Mouse (Mus musculus) urinary bladder, adult 18-20 months (tissue): ENCODE results near the gene Vmn1r1.
"Not testable (repeated sequence)": the region's sequence is repeated elsewhere in the genome, so short reads cannot be mapped to it uniquely, and the experiment has no call there.

ENCODE experiments used
- DNase-seq, 2 experiments: peaks; one replicate each; pipeline ENCODE4 v3.0.0; 2022; ENCODE audit warnings: low spot score in 2 of 2, mixed read lengths in 2 of 2

Vmn1r1 gene

DNA sequence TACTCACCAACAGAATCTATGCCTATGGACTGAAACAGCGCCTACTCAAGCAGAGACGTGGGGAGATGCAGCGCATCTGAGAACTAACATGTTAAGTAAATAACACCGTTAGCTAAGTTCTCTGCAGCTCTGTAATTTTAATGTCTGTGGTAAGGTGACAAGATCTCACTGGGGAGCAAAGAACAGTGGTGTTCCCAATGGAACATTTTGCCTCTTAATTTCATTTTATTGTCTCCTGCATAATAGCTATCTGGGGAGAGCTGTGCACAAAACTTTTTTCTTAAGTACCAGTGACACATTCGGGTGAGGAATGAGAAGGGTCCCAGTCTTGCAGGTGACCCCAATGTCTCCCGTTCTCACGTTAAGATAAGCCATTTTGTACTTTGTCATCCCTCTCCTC lies at the start of gene Vmn1r1:
Gene Vmn1r1, minus strand, starts transcription at position 101 of the 400 bp plus-strand sequence.
- DNase-seq = no peak

DNA sequence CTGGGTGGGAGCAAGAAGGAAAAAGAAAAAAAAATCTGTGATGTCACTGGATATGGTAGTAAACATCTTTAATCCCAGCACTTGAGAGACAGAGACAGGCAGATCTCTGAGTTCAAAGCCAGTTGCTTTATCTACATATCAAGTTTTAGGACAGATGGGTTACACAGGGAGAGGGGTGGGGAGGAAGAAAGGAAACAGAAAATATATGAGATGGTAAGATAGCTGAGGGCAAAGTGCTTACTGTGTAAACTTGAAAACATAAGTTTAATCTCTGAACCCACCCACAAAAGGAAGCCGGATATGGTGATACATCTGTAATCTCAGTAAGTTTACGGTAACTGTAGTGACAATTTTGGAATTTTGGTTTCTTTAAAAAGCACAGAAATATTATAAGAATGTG lies 46.0 kb upstream of the Vmn1r1 start:
- no peak for DNase-seq

DNA sequence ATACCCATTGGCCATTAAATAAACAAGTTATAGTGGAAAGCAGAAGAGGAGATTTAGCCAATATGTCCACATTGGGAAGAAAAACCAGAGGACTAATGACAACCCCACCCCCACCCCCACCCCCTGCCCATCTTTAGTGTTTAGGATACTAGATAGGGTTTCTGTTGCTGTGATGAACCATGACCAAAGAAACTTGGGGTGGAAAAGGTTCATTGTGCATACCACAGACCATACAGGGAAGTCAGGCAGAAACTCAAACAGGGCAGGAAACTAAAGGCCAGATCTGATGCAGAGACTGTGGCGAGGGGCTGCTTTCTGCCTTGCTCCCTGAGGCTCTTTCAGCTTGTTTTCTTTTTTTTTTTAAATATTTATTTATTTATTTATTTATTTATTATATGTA lies 28.3 kb upstream of the Vmn1r1 start:
- DNase-seq = no peak

DNA sequence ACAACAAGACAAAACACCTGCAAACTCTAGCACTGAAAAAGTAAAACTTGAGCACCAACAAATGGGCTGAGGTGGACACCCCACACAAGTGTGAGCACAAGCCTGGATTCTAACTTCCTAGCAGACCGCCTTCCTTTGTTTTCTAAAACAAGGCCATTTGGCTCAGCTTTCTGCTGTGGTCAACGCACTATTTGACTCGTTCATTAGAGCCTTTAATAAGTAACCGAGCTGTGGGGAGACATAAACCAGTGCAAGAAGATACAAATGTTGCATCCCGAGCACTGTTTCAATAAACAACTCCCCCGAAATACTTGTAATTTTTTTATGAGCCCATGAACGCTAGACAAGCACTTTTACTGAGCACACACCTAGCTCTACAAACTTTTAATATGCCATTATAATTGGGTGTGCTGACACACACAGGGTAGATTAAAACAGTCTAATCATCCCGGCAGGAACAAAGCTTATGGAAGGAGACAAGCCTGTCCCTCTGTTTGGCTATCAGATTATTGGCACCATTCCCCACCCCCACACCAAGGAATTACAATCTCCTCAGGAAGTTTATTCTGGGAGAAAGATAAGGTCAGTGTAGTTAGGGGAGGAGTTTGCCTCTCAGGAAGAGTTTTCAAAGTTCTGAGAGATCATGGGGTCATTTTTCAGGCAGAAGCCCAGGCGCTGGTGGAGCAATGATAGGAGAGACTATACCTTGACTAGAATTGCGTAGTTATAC lies 27.7 kb upstream of the Vmn1r1 start:
- DNase-seq = no peak

DNA sequence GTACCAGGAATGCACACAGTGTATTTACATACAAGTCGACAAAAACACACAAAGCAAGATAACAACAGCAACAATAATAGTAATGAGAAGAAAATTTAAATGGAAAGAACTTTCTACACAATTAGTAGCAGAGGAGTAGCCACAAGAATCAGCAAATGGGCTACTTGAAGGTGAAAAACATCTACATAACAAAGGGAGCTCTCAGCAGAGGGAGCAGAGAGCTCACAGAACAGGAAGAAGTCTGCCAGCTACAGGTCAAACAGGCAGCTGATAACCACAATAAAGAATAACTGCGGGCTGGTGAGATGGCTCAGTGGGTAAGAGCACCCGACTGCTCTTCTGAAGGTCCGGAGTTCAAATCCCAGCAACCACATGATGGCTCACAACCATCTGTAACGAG lies 26.9 kb upstream of the Vmn1r1 start:
- no peak for DNase-seq

DNA sequence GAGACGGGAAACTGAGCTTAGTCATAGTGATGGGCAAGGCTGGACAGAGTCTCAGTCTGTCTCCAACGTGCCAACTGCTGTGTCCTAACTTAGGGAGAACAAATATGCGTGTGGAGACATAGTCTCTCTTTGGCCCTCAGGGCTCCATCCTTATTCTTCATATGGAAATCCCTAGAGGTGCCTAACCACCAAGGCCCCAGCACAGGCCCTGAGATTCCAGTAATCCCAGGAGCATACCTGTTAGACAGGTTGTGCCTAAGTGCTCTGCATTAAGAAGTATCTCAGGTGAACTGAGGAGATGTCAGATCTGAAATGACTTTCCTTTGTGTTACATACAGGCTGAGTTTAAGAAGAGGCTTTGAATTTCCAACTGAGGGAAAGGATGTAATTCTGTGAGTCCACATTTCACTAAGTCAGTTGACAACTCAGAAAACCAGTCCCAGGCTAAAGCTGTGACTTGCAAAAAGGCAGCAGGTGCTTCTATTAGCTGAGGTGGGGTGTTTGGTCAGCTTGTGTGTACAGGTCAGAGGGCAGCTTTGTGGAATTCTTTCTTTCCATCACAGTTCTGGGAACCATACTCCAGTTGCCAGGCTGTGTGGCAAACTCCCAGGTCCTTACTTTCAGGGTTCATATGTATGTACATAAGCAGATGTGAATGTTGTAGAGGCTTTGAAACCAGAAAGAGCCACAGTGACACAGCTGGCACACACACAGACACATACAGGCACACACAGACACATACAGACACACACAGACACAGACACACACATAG lies 25.6 kb upstream of the Vmn1r1 start:
- no peak for DNase-seq

DNA sequence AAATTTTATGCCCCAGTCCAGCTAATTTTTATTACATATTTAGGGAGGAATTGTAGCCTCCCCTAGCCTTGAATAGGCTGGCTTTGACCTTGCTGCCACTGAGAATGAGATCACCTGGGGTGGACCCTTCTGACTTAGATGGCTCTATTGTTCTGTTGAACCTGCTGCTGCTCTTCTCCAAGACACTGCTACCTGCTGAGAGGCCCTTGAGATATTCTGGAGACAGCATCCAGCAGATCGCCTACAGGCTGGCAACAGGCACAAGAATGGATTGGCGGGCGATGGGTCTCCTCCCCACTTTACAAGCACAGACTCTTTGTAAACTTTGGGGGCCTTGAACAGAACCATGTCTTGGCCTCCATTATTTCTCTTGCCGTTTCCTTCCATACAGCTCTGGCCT lies 18.2 kb upstream of the Vmn1r1 start:
- not testable (repeated sequence) for DNase-seq

DNA sequence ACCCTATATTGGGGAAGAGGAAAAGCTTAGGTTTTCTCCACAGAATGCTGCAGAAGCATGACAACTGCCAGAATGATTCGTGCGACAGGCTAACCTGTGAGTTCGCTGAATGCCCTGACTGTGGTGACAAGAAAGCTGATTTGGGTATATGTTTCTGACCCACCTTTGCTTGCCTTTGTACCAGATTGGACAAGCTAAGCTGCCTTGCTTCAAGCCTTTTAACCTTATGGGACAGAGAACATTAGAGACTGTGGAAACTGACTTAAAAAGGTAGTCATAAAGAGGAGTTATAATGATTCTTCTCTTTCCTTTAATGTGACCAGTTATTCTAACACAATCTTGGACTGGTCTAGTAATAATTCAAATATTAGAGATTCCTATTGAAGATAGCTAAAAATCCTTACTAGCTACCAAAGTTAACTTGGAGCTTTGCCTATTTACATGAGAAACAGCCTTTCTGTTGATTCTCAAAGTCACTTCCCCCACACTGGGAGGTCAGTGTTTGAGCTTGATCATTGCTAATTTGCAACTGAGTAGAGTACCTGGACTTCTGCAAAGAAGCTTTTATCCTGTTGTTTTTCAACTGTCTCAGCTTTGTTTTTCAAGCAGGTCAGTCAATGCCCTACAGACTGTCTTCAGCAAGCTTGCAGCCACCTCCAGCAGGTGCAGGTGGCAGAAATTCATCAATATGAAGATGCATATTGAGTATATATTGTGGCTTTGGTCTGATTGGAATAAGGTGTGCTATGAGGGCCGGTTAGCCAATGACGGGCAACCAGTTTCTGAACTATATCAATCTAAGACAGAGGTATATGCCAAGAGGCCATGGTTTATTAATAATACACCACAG lies 17.4 kb upstream of the Vmn1r1 start:
- DNase-seq = no peak

DNA sequence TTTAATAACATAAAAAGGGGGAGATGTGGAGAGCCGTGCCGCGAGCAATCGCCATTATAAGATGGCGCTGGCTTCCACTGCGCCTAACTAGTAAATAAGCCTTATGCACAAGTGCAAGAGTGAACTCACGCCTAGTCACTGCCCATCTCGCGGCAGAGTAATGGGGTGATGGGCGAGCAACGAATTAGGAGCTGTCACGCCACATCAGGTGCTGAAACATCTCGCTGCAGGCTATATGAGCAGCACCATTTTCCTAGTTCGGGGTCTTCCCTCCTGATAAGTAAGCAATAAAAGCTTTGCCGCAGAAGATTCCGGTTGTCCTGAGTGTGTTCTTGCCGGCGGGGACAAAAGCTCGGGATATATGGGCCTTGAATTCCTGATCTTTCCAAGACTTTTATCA lies 12.7 kb upstream of the Vmn1r1 start:
- not testable (repeated sequence) for DNase-seq

DNA sequence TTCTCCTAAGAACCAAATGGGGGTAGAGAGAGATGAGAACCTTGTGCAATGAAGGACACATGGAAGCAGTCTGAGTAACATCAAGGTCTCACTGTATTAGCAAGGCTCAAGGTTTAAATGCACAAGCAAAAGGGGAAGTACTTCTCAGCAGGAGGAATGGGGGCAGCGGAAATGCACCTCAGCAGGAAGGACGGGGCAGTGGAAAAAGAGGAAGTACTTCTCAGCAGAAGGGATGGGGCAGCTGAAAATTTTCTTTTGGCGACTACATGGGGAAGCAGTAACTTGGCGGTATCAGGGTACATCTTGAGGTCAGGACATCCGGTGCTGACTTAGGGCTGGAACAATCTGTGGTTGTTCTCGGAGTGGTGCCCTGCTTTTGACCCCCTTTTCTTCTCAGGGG lies 5.9 kb upstream of the Vmn1r1 start:
- not testable (repeated sequence) for DNase-seq

DNA sequence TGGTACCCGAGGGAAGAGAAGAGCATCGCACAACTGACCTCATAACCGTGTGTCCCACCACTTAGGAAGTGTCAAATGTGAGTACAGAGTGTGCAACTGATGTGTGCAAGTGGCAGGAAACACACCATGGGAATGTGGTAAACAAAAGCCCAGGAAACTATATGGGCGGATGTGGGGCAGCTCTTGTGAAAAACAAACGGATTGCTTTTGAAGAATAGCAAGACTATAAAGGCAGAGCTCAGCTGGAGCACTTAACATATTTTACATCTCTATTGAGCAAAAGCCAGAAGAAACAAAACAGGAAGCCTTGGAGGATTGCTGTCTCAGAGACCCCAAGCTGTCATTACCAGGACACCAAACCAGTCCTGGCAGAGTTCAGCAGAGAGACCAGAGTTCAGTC lies 1.3 kb downstream of the Vmn1r1 start:
- no peak for DNase-seq

DNA sequence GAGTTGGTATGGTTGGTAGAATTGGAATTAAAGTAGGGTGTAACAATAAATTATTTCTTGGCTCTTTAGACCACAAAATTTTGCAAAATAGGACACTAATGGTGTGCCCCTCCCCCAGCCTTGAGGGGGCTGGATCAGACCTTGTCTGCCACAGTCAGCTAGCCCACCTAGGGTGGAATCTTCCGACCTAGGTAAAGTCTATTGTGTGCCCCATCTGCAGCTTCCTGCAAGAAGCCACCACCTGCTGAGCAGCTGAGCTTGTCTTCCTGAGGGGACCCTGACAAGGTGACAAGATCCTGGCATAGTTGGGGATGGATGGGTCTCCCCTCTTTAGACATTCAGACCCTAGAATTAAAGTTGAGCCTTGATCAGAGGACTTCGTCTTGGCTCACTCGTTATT lies 4.7 kb downstream of the Vmn1r1 start:
- DNase-seq = no peak

DNA sequence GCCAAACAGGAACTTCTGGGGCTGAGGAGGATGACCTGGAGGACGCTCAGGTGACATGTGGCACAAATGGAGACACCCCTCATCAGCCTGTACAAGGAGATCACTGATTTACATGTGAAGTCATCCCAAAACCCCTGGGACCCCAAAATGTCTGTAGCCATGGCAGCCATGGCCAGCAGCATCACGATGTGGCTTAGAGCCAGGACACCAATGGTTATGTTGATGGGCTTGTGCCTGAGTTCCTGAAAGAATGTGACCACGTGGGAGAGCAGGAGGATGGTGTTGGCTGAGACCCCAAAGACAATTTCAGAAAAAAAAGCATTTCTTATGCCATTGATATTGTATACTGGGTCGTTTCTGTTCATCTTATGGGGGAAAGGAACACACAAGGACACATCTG lies 6.6 kb downstream of the Vmn1r1 start:
- DNase-seq = no peak

DNA sequence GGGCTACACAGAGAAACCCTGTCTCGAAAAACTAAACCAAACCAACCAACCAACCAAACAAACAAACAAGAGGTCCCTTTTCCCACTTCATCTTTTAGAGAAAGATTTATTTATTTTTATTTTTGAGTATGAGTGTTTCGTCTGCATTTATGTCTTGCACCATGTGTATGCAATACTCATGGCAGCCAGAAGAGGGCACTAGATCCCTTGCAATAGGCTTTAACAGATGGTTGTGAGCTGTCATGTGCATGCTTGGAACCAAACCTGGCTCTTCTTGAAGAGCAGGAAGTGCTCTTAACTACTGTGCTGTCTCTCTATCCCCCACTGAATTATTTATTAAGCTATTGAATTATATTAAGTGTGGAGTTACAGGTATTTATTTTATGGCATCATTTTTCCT lies 14.3 kb downstream of the Vmn1r1 start:
- no peak for DNase-seq

DNA sequence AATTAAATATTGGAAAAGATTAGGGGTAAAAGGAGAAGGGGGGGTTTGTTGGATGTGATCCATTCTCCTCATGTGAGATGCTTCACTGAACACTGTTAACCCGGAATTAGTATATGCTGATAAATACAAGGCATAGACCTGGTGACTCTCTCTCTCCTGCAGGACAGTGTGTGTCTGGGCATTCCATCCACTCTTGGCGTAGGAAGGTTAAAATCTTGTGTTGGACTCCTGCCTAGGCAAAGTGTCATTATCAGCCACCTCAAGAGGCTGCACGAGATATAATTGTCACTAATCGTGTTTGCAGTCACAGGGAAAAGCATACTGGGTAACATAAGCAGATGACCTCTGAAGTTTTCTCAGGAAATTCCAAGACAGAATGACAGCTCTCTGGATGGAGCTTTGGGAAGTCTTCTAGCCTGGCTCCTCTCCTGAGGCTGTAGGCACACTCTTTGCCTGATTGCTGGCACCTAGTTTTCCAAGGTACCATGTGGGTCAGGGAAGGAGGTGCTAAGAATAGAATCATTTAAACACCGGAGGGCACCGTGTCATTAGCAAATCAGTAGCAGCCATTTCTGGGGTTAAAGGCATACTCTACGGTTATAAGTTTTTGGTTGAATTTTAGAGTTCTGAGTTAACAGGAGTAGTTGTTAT lies 15.3 kb downstream of the Vmn1r1 start:
- DNase-seq = no peak

DNA sequence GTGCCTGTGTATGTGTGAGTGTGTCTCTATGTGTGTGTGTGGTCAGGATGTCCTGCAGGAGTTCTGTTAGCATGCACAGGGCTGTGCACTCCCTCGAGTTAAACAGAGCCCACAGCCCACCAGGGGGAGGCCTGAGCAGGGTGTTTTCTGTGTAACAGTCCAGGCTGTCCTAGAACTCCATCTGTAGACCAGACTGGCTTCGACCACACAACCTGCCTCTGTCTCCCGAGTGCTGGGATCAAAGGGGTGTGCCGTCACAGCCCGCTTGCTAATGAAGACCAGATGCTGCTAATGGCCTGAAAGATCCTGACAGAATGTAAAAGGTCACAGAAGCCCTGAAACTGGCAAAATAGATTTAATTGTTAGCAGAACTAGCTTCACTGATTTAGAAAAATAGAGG lies 18.7 kb downstream of the Vmn1r1 start:
- no peak for DNase-seq

DNA sequence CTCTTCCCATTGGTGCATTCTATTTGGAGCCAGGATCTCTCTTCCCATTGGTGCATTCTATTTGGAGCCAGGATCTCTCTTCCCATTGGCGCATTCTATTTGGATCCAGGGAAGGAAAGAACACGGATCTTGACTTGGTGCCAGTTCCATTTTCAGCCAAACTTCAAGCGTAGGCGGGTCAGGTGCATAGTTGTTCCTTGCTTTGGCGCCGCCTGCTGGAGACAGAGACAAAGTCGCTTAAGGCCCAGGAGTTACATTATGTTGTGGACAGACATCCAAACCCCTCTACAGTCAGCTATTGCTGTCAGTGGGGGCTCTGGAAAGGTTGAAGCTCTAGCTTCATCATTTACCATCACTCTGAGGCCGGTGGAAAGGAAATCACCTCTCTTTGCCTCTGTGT lies 21.0 kb downstream of the Vmn1r1 start:
- DNase-seq = no peak

DNA sequence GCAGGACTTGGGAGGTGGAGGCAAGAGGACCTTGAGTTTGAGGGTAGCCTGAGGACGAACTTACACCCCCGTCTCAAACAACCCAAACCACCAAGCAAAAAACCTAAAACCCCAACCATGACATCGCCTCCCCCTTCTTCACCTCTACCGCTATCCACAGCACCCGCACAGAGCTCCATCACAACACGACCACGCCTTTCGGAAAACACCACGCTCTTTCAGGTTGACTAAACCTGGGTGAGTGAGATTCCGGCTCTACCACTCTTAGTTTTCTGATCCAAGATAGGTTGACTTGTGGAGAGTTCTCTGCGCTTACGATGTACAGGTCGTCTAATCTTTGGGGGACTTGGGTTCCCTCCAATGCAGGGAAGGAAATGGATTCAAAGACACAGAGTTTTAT lies 21.6 kb downstream of the Vmn1r1 start:
- no peak for DNase-seq

DNA sequence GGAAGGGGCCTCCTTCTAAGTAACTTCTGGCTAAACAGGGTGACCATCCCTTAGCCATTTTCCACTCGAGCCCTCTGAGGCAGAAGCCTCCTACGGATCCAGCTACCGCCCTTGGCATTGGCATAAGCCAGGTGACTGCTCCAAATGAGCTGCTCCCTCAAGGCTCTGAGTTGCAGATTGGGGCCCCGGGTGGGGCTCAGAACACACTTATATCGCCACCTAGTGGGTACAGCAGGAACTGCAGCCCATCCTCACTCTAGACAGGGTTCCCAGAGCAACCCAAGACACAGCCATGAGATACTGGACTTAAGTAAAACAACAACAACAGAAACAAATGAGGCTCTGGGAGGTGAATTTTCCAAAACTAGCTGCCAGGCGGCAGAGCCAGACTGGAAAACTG lies 23.9 kb downstream of the Vmn1r1 start:
- peak; percentile 34 to 64 for DNase-seq

DNA sequence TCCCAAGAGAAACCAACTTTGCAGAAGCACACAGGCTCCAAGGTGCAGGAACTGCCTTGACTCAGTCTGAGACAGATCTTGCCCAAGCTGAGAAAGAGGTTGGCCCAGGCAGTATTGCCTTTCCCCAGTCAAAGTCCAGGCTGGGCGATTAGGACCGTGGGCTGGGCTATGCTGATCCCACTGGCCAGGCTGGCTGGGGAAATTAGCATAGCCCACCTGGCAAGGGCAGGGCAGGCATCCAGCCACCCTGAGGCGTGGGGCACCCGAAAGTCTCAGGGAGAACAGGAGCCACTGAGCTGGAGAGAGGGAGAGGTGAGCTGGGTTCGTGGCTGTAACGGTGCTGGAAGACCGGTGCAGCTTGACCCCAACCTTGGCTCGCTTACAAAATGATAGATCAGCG lies 24.3 kb downstream of the Vmn1r1 start:
- no peak for DNase-seq

DNA sequence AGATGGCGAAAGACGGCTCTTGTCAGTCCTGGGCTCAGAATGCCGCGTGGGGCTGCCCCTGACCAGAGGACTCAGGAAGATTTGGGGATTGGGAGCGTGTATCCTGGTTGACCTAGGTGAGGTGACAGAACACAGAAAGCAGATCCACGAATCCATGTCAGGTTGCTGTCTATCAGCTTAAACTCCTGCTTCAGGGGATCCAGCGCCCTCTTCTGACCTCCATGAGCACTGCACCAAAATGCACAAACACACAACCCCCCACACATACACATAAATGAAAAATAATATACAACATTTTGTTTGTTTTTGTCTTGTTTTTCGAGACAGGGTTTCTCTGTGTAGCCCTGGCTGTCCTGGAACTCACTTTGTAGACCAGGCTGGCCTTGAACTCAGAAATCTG lies 26.1 kb downstream of the Vmn1r1 start:
- no peak for DNase-seq
